Mouse (Mus musculus) right cerebral cortex, adult 18-20 months (tissue): ENCODE results near the gene Atp1b1.

Experiments used
- DNase-seq: peaks from one replicate; pipeline ENCODE4 v3.0.0; 2022; ENCODE audit warnings: mixed read lengths

Gene Atp1b1

DNA sequence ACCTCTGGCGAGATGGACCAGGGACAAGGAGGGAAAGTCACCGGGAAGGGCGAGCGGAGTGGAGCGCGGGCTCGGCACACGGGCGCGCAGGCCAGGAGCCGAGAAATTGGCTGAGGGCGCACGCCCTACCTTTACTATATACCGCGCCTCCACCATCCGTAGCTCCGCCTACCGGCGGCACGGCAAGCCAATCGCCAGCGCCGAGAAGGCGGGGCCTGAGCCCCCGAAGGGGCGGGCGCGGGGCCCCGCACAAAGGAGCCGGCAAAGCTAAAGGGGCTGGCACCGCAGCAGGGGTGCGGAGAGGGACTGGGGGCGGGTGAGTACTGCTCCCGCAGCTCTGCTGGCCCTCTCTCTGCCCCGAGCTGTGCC, at the start of gene Atp1b1:
Atp1b1 (minus strand) TSS at position 111 of the 369 bp plus-strand sequence.
- peak; percentile 94 for DNase-seq

GRCm38 (mm10) chr1:164505096-164505495, 46.9 kb upstream of the Atp1b1 start:
- DNase-seq: no peak

- DNase-seq: no peak
Observed at GRCm38 (mm10) chr1:164503140-164503730, 45.1 kb upstream of the Atp1b1 start.

GRCm38 (mm10) chr1:164502231-164502630, 44.1 kb upstream of the Atp1b1 start:
- no peak for DNase-seq

GRCm38 (mm10) chr1:164494741-164495512, 36.8 kb upstream of the Atp1b1 start:
- DNase-seq: no peak

DNA sequence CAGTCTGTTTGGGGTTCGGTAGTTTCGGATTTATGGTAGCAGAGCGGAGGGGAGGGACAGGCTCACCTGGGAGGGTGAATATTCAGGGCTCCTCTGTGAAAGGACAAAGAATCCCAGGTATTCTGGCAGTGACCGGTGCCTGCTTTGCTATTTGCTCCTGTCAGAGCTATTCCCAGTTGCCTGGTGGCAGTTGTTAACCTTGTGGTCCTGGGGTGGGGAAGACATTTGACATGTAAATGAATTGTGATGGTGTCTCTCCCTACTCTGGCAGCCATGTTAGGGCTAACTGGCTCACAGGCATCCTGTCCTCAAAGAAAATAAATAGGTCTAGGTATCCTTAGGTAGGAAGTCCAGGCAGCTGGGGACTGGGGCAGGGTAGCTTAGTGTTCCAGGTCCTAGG, 36.1 kb upstream of the Atp1b1 start:
- no peak for DNase-seq

DNA sequence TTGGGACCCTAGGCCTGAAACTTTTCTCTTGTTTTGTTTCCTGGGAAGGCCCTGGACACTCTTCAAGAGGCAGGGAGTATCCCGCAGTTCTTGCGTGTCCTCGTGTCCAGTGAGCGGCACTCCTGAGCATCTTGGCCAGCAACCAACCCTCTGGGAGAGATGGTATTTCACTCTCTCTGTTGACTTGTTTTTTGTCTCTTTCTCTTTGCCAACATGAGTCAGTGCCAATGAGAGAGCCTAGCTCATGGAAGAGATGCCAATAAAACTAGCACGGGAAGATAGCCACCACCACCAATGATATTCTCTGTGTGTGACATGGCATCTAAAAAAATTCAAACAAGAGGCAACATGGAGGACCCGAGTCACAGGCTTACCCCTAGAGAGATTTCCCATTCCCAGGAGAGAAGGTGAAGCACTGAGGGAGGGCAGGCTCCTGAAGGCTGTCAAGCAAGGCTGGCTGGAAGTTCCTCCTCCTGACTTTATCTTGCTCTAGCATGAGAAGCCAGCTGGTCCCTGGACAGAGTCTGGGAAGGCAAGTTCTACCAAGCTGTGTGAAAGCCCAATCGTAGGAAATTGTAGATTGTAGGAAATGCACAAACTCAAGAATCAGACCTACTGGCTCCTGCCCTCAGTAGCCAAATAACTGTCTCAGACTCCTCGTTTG, 35.0 kb upstream of the Atp1b1 start:
- DNase-seq: no peak

DNA sequence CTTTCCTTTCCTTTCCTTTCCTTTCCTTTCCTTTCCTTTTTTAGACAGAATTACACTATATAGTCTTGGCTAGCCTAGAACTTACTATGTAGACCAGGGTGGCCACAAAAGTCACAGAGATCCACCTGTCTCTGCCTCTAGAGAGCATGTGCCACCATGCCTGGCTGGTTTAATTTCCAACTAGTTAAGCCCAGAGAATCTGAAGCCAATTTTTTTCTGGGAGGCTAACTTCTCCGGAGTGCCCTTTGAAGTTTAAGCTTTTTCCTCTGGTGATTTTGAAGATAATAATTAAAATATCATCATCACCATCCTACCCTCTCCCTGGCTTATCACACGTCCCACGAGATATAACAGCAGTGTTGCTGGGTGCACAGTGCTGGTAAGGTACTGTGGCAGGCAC, 34.3 kb upstream of the Atp1b1 start:
- DNase-seq: no peak

GRCm38 (mm10) chr1:164489961-164490594, 31.9 kb upstream of the Atp1b1 start:
- DNase-seq: no peak

DNA sequence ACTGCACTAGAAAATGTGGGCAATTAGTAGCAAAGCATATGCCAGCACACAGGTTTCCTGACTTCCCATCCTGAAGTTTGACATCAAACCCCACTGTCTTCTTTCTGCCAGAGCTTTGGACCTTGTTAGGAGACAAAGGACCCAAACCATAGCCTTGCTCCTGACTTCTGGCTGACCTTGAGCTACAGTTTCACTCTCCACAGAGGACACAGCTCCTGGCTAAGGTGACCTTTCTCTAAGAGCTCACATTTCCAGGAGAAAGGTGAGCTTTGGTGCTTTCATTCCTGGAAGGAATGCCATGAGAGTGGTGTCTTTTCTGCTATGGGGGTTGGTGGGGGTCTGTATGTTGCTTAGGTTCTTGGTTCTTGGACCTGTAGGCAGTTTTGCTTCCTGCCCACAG, 25.6 kb upstream of the Atp1b1 start:
- no peak for DNase-seq

- no peak for DNase-seq
Observed at GRCm38 (mm10) chr1:164482833-164483232, 24.7 kb upstream of the Atp1b1 start.

DNA sequence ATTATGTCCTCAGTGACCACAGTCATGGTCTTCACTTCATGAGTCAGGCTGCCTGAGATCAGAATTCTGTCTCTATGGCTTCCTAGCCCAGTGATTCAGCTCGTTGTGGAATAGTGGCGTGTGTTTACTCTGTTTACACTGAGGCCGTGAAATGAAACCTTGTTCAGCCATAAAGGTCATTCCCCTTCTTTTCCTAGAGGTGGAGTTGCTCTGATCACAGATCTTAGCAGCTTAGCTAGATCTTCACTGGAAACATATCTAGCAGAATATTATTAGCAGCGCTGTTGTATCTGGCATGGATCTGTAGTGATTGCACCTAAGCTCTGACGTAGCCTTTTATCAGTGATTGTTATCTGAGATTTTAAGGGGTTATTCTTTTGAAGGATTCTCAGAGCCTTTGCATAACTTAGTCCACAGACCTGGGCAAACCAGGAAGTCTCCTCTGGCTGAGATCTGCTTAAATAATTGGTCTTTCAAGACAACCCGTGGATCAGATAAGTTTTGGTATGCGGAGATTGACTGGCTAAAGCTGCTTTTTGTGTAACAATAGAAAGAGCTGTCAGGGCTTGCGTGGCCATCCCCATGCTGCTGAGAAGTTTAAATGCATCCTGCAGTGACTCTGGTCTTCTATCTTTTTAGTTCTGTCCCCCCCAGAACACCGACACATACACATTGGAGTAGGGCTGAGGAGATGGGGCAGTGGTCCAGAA, 23.6 kb upstream of the Atp1b1 start:
- no peak for DNase-seq

DNA sequence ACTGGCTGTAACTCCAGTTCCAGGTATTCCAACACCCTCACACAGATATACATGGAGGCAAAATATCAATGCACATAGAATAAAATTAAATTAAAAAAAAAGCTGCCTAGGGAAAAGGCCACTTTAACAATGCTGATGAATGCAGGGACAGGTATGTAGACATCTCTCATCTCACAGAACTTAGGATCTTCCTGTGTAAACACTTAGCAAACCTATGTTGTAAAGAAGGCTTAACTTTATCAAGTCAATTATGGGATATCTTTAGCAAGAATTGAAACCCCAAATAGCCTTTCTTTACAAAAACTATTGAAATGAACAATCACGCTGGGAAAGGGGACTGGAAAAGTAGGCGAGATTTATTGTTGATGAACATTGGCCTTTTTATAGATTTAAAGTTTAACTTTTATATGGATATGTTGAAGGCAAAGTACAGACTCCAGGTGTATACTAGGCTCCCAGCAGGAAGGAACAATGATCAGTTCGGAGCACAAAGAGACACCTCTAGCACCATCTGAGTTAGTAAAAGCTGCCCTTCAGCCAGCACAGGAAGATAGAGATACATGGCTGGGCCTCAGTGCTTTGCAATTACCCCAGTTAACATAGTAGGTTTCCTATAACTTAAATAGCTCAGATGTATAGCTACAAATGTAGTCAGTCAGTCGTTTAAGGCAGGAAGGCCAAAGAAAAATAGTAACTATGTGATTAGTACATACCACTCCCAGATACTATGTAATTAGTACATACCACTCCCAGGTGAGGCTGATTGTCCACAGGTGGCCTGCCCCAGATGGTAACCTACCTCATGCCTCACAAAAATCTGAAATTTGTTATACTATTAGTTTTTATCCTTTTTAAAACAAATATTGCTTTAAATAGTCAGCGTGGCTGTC, 22.8 kb upstream of the Atp1b1 start:
- no peak for DNase-seq

DNA sequence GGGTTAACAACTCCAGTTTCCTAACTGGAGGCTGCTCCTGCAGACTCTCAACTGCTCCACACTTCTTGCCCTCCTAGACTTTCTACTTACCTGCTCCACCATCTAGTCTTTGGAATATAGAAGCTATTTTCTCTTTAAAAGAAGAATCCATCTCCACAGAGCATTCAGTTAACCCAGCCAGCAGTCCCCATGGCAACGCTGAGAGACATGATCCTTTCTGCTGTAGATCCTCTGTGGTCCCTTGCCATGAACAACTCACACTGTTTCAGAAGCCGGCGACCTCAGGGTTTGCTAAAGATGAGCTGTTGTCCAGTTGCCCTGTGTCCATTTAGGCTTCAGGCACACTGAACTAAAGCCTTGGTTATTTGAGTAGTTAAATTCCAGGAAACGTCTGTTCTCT, 17.7 kb upstream of the Atp1b1 start:
- no peak for DNase-seq

DNA sequence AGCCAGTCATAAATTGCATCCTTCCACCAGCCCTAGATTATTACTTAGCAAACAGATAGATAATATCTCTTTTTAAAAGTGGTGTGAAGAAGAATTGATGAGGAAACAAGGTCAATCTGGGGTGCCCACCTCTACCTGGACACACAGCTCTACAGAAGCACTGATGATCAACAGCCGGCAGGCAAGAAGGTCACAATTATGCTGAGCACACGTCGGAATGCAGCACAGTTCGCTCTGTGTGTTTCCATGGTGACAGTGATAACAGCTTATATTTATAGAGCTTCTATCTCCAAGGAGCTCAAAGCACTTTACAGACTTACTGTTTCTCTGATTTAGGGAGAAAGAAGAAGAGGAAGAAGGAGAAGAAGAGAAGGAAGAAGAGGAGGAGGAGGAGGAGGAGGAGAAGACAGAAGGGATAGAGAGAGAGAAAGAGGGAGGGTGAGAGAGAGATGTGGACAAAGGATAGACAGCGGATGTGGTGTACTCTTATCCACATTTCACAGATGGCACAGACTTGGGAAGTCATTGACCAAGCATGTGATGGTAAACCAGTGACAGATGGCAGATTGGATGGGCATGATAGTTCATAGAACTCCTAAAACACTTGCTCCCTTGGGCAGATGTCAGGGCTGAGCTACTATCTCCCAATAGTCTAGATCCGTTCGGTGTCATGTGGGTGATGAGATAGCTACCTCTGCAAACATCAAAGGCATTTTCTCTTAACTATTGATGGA, 16.8 kb upstream of the Atp1b1 start:
- DNase-seq: peak; percentile 48

DNA sequence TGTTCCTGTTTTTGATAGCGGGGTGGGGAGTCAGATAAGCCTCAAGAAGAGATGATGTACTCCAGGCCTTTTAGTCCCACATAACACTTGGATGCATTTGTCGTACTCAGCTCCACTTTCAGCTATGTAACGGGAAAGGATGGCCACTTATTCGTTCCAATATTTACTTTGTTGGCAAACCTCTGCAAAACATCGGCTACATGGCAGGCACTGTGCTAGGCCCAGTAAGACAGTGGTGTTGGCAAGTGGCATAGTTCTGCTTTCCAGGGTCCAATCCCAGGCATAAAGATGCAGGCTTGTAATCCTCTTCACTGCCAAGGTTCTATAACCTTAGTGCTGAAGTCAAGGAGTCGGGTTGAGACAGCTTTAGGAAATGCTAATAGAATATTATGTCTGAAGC, 16.2 kb upstream of the Atp1b1 start:
- DNase-seq: no peak

DNA sequence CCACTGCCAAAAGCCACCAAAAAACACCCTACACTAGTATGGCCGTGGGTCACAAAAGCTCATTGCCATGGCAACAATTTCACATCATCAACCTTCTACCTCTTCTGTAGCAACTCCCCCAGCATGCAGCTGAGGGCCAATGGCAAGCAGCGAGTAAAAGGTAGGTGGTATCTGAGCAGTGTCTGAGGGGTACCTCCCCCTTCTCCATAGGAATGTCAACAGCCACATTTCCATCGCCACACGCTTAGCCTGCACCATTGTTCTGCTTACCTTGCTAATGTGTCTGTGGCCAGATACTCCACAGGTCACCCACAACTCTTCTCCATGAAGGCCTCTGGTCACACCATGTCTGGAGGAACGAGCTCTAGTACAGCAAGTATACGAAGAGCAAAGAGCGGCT, 15.2 kb upstream of the Atp1b1 start:
- no peak for DNase-seq

GRCm38 (mm10) chr1:164471632-164472031, 13.5 kb upstream of the Atp1b1 start:
- no peak for DNase-seq

DNA sequence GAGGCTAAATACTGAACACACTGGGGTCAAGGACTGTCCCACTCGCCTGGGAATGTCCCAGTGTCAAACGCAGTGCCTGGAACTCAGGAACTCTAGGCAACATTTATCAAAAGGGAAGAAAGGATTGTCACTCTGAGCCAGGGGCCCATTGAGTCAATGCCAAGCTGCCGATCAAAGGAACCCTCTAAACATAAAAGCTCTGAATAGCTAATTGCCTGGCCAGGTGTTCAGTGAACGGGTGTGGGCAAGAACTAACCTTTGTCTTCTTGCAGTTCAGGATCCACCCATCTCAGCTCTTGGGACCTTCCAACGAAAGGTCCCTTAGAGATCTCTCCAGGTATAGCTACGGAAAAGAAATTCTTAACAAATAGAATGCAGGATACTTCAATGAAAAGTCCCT, 12.8 kb upstream of the Atp1b1 start:
- no peak for DNase-seq

DNA sequence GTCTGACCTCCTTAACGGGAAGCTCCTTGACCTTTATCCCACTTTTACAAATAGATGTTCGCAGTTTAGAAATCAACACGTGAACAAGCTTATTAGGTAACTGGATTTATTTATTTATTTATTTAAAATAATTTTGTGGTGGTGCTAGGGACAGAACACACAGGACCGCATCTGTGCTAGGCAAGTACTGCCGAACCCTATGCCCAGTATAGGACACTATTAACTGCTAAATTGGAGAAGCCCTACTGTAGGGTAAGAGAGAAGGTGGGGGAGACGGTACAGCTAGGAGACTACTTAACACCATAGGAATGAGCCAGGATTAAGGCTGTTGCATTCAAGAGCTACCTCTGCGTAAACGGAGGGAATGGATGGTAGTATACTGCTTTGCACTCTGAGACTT, 10.2 kb upstream of the Atp1b1 start:
- no peak for DNase-seq

GRCm38 (mm10) chr1:164467406-164467805, 9.3 kb upstream of the Atp1b1 start:
- no peak for DNase-seq
